Mouse (Mus musculus): ENCODE measurements at regions not wholly inside any gene's neighbourhood (a gene's known extent, or its start where the extent isn't known, plus 50 kb on each side); places are given as distances from the start of the nearest gene placed in this dataset.

GRCm38 (mm10) chr4:28064935-28065334, 748.0 kb upstream of the Epha7 start:
- no peak for ATAC-seq (replicated peaks; ENCODE audit: insufficient number of reproducible peaks, low FRiP score, low TSS enrichment)
- Histone ChIP-seq H3K4me2 (no peak overlapping the region), H3K4me3 (ENCODE audit: low read depth, low read length) (no peak overlapping the region), H3K9me3 (replicated peaks; ENCODE audit: control insufficient read depth, low read length) (no peaks in the 10 kb centered on the region), H3K27me3 (ENCODE audit: control insufficient read depth, insufficient read depth, low read length) (no peaks in the 10 kb centered on the region), H3K4me1 (ENCODE audit: control insufficient read depth, insufficient read depth, low read length) (no peaks in the 10 kb centered on the region), H3K36me3 (ENCODE audit: control insufficient read depth, insufficient read depth, low read length) (no peaks in the 10 kb centered on the region), H3K27ac (ENCODE audit: low read depth, low read length) (no peak overlapping the region), H3K9ac (ENCODE audit: low read depth, low read length) (no peak overlapping the region)

- no peaks in the 10 kb centered on the region for H3K9me3 ChIP-seq (replicated peaks; ENCODE audit: control insufficient read depth, low read length)
- ATAC-seq (replicated peaks; ENCODE audit: insufficient number of reproducible peaks, low FRiP score, low TSS enrichment): no peak
- no peaks in the 10 kb centered on the region for H3K4me1 ChIP-seq (ENCODE audit: control insufficient read depth, insufficient read depth, low read length)
- no peak overlapping the region for H3K4me3 ChIP-seq (ENCODE audit: low read depth, low read length)
- H3K27ac ChIP-seq (ENCODE audit: low read depth, low read length): no peak overlapping the region
- WGBS (ENCODE audit: insufficient replicate concordance): 65% methylated on average over 1 of the region's 1 CpGs
- H3K9ac ChIP-seq (ENCODE audit: low read depth, low read length): no peak overlapping the region
- no peak overlapping the region for H3K4me2 ChIP-seq
- H3K27me3 ChIP-seq (ENCODE audit: control insufficient read depth, insufficient read depth, low read length): no peaks in the 10 kb centered on the region
- H3K36me3 ChIP-seq (ENCODE audit: control insufficient read depth, insufficient read depth, low read length): no peaks in the 10 kb centered on the region
Measured at GRCm38 (mm10) chr4:28065828-28066227, 747.1 kb upstream of the Epha7 start.

GRCm38 (mm10) chr4:28079030-28079429, 733.9 kb upstream of the Epha7 start:
- Histone ChIP-seq H3K4me2 (no peak overlapping the region), H3K27me3 (ENCODE audit: control insufficient read depth, insufficient read depth, low read length) (no peaks in the 10 kb centered on the region), H3K27ac (ENCODE audit: low read depth, low read length) (no peak overlapping the region), H3K4me1 (ENCODE audit: control insufficient read depth, insufficient read depth, low read length) (no peaks in the 10 kb centered on the region), H3K4me3 (ENCODE audit: low read depth, low read length) (no peak overlapping the region), H3K9ac (ENCODE audit: low read depth, low read length) (no peak overlapping the region), H3K36me3 (ENCODE audit: control insufficient read depth, insufficient read depth, low read length) (no peaks in the 10 kb centered on the region), H3K9me3 (replicated peaks; ENCODE audit: control insufficient read depth, low read length) (no peaks in the 10 kb centered on the region)
- WGBS (ENCODE audit: insufficient replicate concordance): 80% methylated on average over 2 of the region's 2 CpGs
- no peak for ATAC-seq (replicated peaks; ENCODE audit: insufficient number of reproducible peaks, low FRiP score, low TSS enrichment)

- Histone ChIP-seq H3K27ac (ENCODE audit: low read depth, low read length) (no peak overlapping the region), H3K27me3 (ENCODE audit: control insufficient read depth, insufficient read depth, low read length) (no peaks in the 10 kb centered on the region), H3K36me3 (ENCODE audit: control insufficient read depth, insufficient read depth, low read length) (no peaks in the 10 kb centered on the region), H3K9me3 (replicated peaks; ENCODE audit: control insufficient read depth, low read length) (no peaks in the 10 kb centered on the region), H3K4me3 (ENCODE audit: low read depth, low read length) (no peak overlapping the region), H3K9ac (ENCODE audit: low read depth, low read length) (no peak overlapping the region), H3K4me1 (ENCODE audit: control insufficient read depth, insufficient read depth, low read length) (no peaks in the 10 kb centered on the region), H3K4me2 (no peak overlapping the region)
- no peak for ATAC-seq (replicated peaks; ENCODE audit: insufficient number of reproducible peaks, low FRiP score, low TSS enrichment)
- 43% methylated on average over 3 of the region's 3 CpGs for WGBS (ENCODE audit: insufficient replicate concordance)
Measured at GRCm38 (mm10) chr4:28092854-28093253, 720.1 kb upstream of the Epha7 start.

GRCm38 (mm10) chr4:28143165-28143564, 669.8 kb upstream of the Epha7 start:
- Histone ChIP-seq H3K4me2 (no peak overlapping the region), H3K27ac (ENCODE audit: low read depth, low read length) (no peak overlapping the region), H3K36me3 (ENCODE audit: control insufficient read depth, insufficient read depth, low read length) (no peaks in the 10 kb centered on the region), H3K27me3 (ENCODE audit: control insufficient read depth, insufficient read depth, low read length) (no peaks in the 10 kb centered on the region), H3K9ac (ENCODE audit: low read depth, low read length) (no peak overlapping the region), H3K4me1 (ENCODE audit: control insufficient read depth, insufficient read depth, low read length) (no peaks in the 10 kb centered on the region), H3K9me3 (replicated peaks; ENCODE audit: control insufficient read depth, low read length) (no peaks in the 10 kb centered on the region), H3K4me3 (ENCODE audit: low read depth, low read length) (no peak overlapping the region)
- no peak for ATAC-seq (replicated peaks; ENCODE audit: insufficient number of reproducible peaks, low FRiP score, low TSS enrichment)
- WGBS (ENCODE audit: insufficient replicate concordance): 76% methylated on average over 8 of the region's 8 CpGs

GRCm38 (mm10) chr4:28155116-28155515, 657.8 kb upstream of the Epha7 start:
- H3K9me3 ChIP-seq (replicated peaks; ENCODE audit: control insufficient read depth, low read length): no peaks in the 10 kb centered on the region
- no peak overlapping the region for H3K27ac ChIP-seq (ENCODE audit: low read depth, low read length)
- no peak overlapping the region for H3K9ac ChIP-seq (ENCODE audit: low read depth, low read length)
- no peaks in the 10 kb centered on the region for H3K36me3 ChIP-seq (ENCODE audit: control insufficient read depth, insufficient read depth, low read length)
- no peaks in the 10 kb centered on the region for H3K27me3 ChIP-seq (ENCODE audit: control insufficient read depth, insufficient read depth, low read length)
- no peak overlapping the region for H3K4me2 ChIP-seq
- 51% methylated on average over 2 of the region's 2 CpGs for WGBS (ENCODE audit: insufficient replicate concordance)
- no peaks in the 10 kb centered on the region for H3K4me1 ChIP-seq (ENCODE audit: control insufficient read depth, insufficient read depth, low read length)
- ATAC-seq (replicated peaks; ENCODE audit: insufficient number of reproducible peaks, low FRiP score, low TSS enrichment): no peak
- H3K4me3 ChIP-seq (ENCODE audit: low read depth, low read length): no peak overlapping the region

- no peak overlapping the region for H3K9ac ChIP-seq (ENCODE audit: low read depth, low read length)
- WGBS (ENCODE audit: insufficient replicate concordance): 77% methylated on average over 3 of the region's 3 CpGs
- H3K9me3 ChIP-seq (replicated peaks; ENCODE audit: control insufficient read depth, low read length): no peaks in the 10 kb centered on the region
- H3K4me3 ChIP-seq (ENCODE audit: low read depth, low read length): no peak overlapping the region
- no peaks in the 10 kb centered on the region for H3K36me3 ChIP-seq (ENCODE audit: control insufficient read depth, insufficient read depth, low read length)
- ATAC-seq (replicated peaks; ENCODE audit: insufficient number of reproducible peaks, low FRiP score, low TSS enrichment): peak; percentile 100
- no peak overlapping the region for H3K27ac ChIP-seq (ENCODE audit: low read depth, low read length)
- H3K27me3 ChIP-seq (ENCODE audit: control insufficient read depth, insufficient read depth, low read length): no peaks in the 10 kb centered on the region
- H3K4me1 ChIP-seq (ENCODE audit: control insufficient read depth, insufficient read depth, low read length): no peaks in the 10 kb centered on the region
- no peak overlapping the region for H3K4me2 ChIP-seq
Measured at GRCm38 (mm10) chr4:28176771-28177170, 636.2 kb upstream of the Epha7 start.

GRCm38 (mm10) chr4:28190861-28191260, 622.1 kb upstream of the Epha7 start:
- Histone ChIP-seq H3K27ac (ENCODE audit: low read depth, low read length) (no peak overlapping the region), H3K9ac (ENCODE audit: low read depth, low read length) (no peak overlapping the region), H3K4me3 (ENCODE audit: low read depth, low read length) (no peak overlapping the region), H3K9me3 (replicated peaks; ENCODE audit: control insufficient read depth, low read length) (no peaks in the 10 kb centered on the region), H3K4me1 (ENCODE audit: control insufficient read depth, insufficient read depth, low read length) (no peaks in the 10 kb centered on the region), H3K36me3 (ENCODE audit: control insufficient read depth, insufficient read depth, low read length) (no peaks in the 10 kb centered on the region), H3K27me3 (ENCODE audit: control insufficient read depth, insufficient read depth, low read length) (no peaks in the 10 kb centered on the region), H3K4me2 (no peak overlapping the region)
- 88% methylated on average over 5 of the region's 5 CpGs for WGBS (ENCODE audit: insufficient replicate concordance)
- no peak for ATAC-seq (replicated peaks; ENCODE audit: insufficient number of reproducible peaks, low FRiP score, low TSS enrichment)

- Histone ChIP-seq H3K9me3 (replicated peaks; ENCODE audit: control insufficient read depth, low read length) (no peaks in the 10 kb centered on the region), H3K36me3 (ENCODE audit: control insufficient read depth, insufficient read depth, low read length) (no peaks in the 10 kb centered on the region), H3K27me3 (ENCODE audit: control insufficient read depth, insufficient read depth, low read length) (no peaks in the 10 kb centered on the region), H3K4me3 (ENCODE audit: low read depth, low read length) (no peak overlapping the region), H3K4me1 (ENCODE audit: control insufficient read depth, insufficient read depth, low read length) (no peaks in the 10 kb centered on the region), H3K4me2 (no peak overlapping the region), H3K9ac (ENCODE audit: low read depth, low read length) (no peak overlapping the region), H3K27ac (ENCODE audit: low read depth, low read length) (no peak overlapping the region)
- no peak for ATAC-seq (replicated peaks; ENCODE audit: insufficient number of reproducible peaks, low FRiP score, low TSS enrichment)
- WGBS (ENCODE audit: insufficient replicate concordance): 79% methylated on average over 2 of the region's 2 CpGs
Measured at GRCm38 (mm10) chr4:28227594-28228208, 585.2 kb upstream of the Epha7 start.

Data from heart, embryonic 11.5 days (tissue).